Mouse (Mus musculus) spleen, adult 2 months (tissue): Measurements from ENCODE around the gene Pank2.

Experiments
- CTCF ChIP-seq: fragments of 200-500 bp; IDR thresholded peaks from 2 replicates; pipeline ENCODE4 v1.5.1; 2011; ENCODE audit warnings: mild to moderate bottlenecking, inconsistent platforms; ENCODE audit not compliant: insufficient read depth, insufficient read length, insufficient replicate concordance; ENCODE audit errors: extremely low read depth
- POLR2A ChIP-seq: fragments of 200-500 bp; IDR thresholded peaks from 2 replicates; pipeline ENCODE4 v1.6.1; 2011; ENCODE audit warnings: low read depth, low read length, inconsistent platforms

DNA sequence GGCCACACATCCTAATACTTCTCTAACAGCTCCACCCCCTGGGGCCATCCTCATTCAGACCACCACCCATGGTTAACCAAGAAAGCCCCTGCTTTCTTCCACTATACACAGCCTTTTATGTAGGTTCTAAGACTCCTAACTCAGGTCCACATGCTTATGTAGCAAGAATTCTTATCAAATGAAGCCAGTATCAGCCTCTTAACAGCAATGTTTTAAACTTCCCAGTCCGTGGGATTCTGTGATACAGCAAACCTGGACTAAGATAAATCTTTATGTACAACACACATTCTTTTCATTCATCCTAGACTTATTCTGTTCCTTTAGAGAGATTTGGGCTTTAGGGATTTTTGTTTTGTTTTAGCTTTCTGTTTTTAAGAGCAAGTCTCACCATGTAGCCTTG, 61.4 kb downstream of the Pank2 start:
- TF ChIP-seq POLR2A (no peak), CTCF (no peak)
